Mouse (Mus musculus) hindbrain, embryonic 14.5 days (tissue): ENCODE measurements at regions not wholly inside any gene's neighbourhood (a gene's known extent, or its start where the extent isn't known, plus 50 kb on each side); places are given as distances from the start of the nearest gene placed in this dataset.

Experiments used
- ATAC-seq: fragments of 200-750 bp; cut with Nextera tagmentation; 2 replicates; pipeline ENCODE4 v1.8.0; 2017; ENCODE audit warnings: moderate number of reproducible peaks, mild to moderate bottlenecking, moderate TSS enrichment, moderate library complexity; ENCODE audit not compliant: low FRiP score
- DNase-seq: peaks from one replicate; pipeline ENCODE4 v3.0.0-alpha.2; 2015; ENCODE audit warnings: low spot score
- H3K27ac ChIP-seq: fragments of 300-500 bp; sonication (generic); 2 replicates; pipeline ENCODE4 v1.5.1; 2014; ENCODE audit warnings: mild to moderate bottlenecking, moderate library complexity
- H3K27me3 ChIP-seq: fragments of 300-500 bp; sonication (generic); 2 replicates; pipeline ENCODE4 v1.6.1; 2014; ENCODE audit warnings: mild to moderate bottlenecking, low read length, mixed read lengths; ENCODE audit not compliant: control insufficient read depth, insufficient read depth
- H3K36me3 ChIP-seq: fragments of 300-500 bp; sonication (generic); replicated peaks from 2 replicates; pipeline ENCODE4 v1.6.1; 2014; ENCODE audit not compliant: control insufficient read depth, insufficient read depth
- H3K4me1 ChIP-seq: fragments of 300-500 bp; sonication (generic); replicated peaks from 2 replicates; pipeline ENCODE4 v1.6.1; 2014; ENCODE audit warnings: antibody characterized with exemption, low read length, mixed read lengths; ENCODE audit not compliant: control insufficient read depth, insufficient read depth
- H3K4me2 ChIP-seq: fragments of 300-500 bp; sonication (generic); replicated peaks from 2 replicates; pipeline ENCODE4 v1.6.1; 2014; ENCODE audit warnings: mild to moderate bottlenecking, moderate library complexity
- H3K4me3 ChIP-seq: fragments of 300-500 bp; sonication (generic); replicated peaks from 2 replicates; pipeline ENCODE4 v1.5.1; 2014; ENCODE audit warnings: mild to moderate bottlenecking, low read length
- H3K9ac ChIP-seq: fragments of 300-500 bp; sonication (generic); 2 replicates; pipeline ENCODE4 v1.6.1; 2014
- H3K9me3 ChIP-seq: fragments of 300-500 bp; sonication (generic); 2 replicates; pipeline ENCODE4 v1.6.1; 2016; ENCODE audit warnings: low read length; ENCODE audit not compliant: control insufficient read depth
- WGBS: fragments of 180-500 bp; shearing (Covaris S2); extraction: QIAGEN DNeasy Blood & Tissue Kit; methylation state at CpG from one replicate; pipeline ENCODE4 v1.1.7; 2014; 5-methylcytosine and 5-hydroxymethylcytosine counted together

GRCm38 (mm10) chr13:112044372-112044771 is 235.6 kb upstream of the Map3k1 start:
- H3K27me3 ChIP-seq = no peaks in the 10 kb centered on the region
- no peak overlapping the region for H3K4me3 ChIP-seq
- H3K9me3 ChIP-seq = no peaks in the 10 kb centered on the region
- no peak overlapping the region for H3K9ac ChIP-seq
- no peaks in the 10 kb centered on the region for H3K4me1 ChIP-seq
- WGBS = 82% methylated on average over 5 of the region's 5 CpGs
- H3K27ac ChIP-seq = no peak overlapping the region
- ATAC-seq (no peak), DNase-seq (no peak)
- no peak overlapping the region for H3K4me2 ChIP-seq
- H3K36me3 ChIP-seq = no peaks in the 10 kb centered on the region

DNA sequence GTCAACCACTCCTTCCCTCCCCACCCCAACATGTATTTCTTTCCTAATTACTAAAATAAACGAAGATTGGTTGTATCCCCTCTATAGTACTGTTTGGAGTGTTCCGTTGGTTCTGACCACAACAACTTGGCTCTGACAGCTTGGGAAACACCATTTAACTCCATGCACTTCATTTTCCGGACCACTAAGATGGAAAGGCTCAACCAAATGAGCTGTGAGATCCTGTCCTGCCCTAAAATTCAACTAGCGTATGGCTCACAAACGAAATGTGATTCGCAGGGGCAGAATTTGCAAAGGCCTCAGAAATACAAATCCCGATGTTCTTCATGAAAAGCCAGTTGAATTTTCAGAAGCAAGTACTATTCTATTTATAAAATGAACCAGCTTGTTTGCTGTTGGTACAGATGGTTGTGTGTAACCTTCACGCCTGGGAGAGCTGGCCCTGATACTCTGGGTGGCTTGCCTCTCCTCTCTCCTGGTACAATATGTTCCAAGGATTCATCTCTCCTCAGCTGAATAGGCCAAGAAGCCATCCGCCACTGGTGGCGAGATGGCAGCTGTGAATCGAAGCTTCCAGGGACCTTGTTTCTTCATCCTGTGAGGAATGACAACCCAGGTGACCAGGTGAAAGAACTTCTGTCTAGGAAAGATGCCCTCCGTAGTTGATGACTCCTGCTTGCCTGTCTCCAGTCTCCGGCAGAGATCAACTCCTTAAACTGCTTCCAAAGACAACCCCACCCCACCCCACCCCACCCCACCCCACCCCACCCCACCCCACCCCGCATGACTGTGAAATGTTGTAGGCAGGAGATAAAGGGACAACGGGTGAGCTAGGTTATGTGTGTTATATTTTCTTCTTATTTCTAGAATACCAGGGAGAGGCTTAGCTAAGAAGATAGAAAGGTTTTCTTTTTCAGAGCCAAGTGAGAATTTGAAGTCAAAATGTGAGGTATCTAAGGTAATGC is 237.7 kb upstream of the Map3k1 start:
- WGBS = 92% methylated on average over 15 of the region's 15 CpGs
- Histone ChIP-seq H3K27me3 (no peaks in the 10 kb centered on the region), H3K9ac (no peak overlapping the region), H3K4me2 (no peak overlapping the region), H3K9me3 (no peaks in the 10 kb centered on the region), H3K4me3 (no peak overlapping the region), H3K36me3 (no peaks in the 10 kb centered on the region), H3K4me1 (no peaks in the 10 kb centered on the region), H3K27ac (no peak overlapping the region)
- no peak for ATAC-seq
- DNase-seq = no peak

- 74% methylated on average over 3 of the region's 3 CpGs for WGBS
- no peaks in the 10 kb centered on the region for H3K27me3 ChIP-seq
- ATAC-seq = no peak
- H3K4me3 ChIP-seq = no peak overlapping the region
- no peak for DNase-seq
- no peaks in the 10 kb centered on the region for H3K9me3 ChIP-seq
- H3K9ac ChIP-seq = no peak overlapping the region
- H3K36me3 ChIP-seq = no peaks in the 10 kb centered on the region
- no peak overlapping the region for H3K4me2 ChIP-seq
- no peak overlapping the region for H3K27ac ChIP-seq
- H3K4me1 ChIP-seq = no peaks in the 10 kb centered on the region
Measured at GRCm38 (mm10) chr13:112047408-112047807, 238.6 kb upstream of the Map3k1 start.

DNA sequence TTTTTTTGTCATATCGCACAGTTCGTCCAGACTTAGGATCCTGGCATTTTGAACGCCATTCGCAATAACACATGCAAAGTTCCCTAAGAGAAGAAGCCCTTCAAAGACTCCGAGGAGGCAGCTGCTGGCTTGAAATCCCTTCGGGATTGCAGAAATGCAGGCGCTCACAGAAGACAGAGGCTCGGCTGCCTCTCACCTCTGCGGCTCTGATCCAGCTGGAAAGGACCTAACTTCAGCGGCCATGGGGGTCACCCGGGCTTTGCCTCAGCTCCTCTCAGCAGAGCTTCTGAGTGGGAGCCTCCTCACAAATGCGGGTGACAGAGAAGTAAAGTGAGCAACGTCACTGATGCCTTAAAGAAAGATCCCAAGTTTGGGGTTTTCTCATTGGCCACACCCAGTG is 239.1 kb upstream of the Map3k1 start:
- ATAC-seq = no peak
- WGBS = 74% methylated on average over 13 of the region's 13 CpGs

DNA sequence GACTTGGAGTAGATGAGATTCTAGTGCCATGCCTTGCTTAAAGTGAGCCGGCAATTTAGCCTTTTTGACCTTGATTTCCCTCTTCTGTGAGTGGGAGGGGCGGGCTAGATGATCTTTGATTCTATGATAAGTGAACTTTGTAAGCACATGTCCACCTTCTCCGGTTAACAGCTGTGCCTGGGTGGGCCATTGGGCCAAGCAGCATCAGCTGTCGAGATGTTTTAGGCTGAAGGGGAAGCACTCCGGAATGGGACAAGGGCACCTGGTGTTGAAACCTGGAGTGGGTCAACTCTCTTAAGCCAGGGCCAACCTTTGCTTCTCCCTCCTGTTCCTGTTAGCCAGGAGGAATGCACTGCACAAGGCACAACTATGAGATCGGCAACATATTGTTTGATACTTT is 239.5 kb upstream of the Map3k1 start:
- Histone ChIP-seq H3K27me3 (no peaks in the 10 kb centered on the region), H3K36me3 (no peaks in the 10 kb centered on the region), H3K27ac (no peak overlapping the region), H3K9ac (no peak overlapping the region), H3K4me3 (no peak overlapping the region), H3K4me1 (no peaks in the 10 kb centered on the region), H3K9me3 (no peaks in the 10 kb centered on the region), H3K4me2 (no peak overlapping the region)
- DNase-seq (no peak), ATAC-seq (no peak)
- 92% methylated on average over 6 of the region's 6 CpGs for WGBS

More for the DNA sequence above, 239.1 kb upstream of the Map3k1 start:
- DNase-seq = no peak
- H3K9ac ChIP-seq = no peak overlapping the region
- H3K36me3 ChIP-seq = no peaks in the 10 kb centered on the region
- no peaks in the 10 kb centered on the region for H3K4me1 ChIP-seq
- no peaks in the 10 kb centered on the region for H3K27me3 ChIP-seq
- H3K9me3 ChIP-seq = no peaks in the 10 kb centered on the region
- H3K27ac ChIP-seq = no peak overlapping the region
- H3K4me3 ChIP-seq = no peak overlapping the region
- H3K4me2 ChIP-seq = no peak overlapping the region

DNA sequence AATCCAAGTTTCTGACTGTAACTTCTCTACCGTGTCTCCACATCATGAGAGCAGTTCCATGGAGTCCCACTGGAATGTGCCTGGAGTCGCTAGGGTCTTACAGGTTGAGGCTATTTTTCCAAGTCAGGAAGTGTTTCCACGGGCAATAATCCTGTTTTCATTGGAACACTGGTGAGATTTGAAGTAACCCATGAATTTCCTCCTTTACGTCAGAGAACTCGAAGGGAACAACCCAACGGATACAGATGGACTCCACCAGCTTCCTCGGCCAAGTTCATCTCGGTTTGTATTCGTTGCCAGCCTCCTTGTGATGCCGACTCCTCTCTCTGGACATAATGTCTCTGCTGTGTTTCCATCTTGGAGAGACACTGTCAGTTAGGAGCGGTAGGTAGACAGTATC is 237.4 kb upstream of the Ankrd55 start:
- no peaks in the 10 kb centered on the region for H3K9me3 ChIP-seq
- ATAC-seq = no peak
- no peak for DNase-seq
- H3K4me2 ChIP-seq = no peak overlapping the region
- no peaks in the 10 kb centered on the region for H3K36me3 ChIP-seq
- WGBS = 88% methylated on average over 11 of the region's 11 CpGs
- H3K4me3 ChIP-seq = no peak overlapping the region
- H3K27ac ChIP-seq = no peak overlapping the region
- H3K9ac ChIP-seq = no peak overlapping the region
- H3K4me1 ChIP-seq = no peaks in the 10 kb centered on the region
- no peaks in the 10 kb centered on the region for H3K27me3 ChIP-seq

DNA sequence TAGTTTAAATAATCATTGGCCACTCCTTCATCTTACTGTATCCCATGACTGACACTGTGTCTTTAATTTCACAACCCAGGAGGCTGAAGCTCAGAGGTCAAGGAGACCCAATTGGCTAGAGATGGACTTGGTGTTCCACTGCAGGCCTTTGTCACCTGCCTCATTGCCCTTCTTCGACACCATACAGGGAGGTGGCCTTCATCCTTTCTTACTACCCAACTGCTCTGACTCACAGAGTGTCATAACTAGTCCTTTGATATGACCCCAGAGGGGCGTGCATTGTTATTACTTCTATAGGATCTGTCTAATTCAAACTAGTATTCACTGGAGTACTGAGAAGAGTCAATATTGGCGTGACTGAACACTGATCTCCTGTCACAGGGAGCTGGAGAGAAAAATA is 236.2 kb upstream of the Ankrd55 start:
- Histone ChIP-seq H3K4me1 (no peaks in the 10 kb centered on the region), H3K36me3 (no peaks in the 10 kb centered on the region), H3K4me3 (no peak overlapping the region), H3K9ac (no peak overlapping the region), H3K9me3 (no peaks in the 10 kb centered on the region), H3K27ac (no peak overlapping the region), H3K4me2 (no peak overlapping the region), H3K27me3 (no peaks in the 10 kb centered on the region)
- DNase-seq (no peak), ATAC-seq (no peak)
- 83% methylated on average over 3 of the region's 3 CpGs for WGBS

DNA sequence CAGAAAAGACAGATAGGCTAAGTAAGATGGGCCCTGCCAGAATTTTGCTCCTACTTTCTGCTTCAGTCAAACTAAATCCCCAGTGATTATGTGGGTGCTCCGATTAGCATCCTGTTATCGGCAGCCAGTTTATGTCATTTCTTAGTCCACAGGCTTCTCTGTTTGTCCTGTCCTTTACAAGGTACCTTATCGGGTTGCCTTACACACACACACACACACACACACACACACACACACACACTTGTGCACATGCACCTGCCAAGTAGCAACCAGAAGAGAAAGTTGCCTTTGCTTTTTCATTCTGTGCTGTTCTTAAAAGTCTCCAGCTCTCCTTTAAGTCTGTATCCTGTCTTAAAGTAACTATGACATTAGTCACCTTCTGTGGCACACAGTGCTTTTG is 235.8 kb upstream of the Ankrd55 start:
- Histone ChIP-seq H3K36me3 (no peaks in the 10 kb centered on the region), H3K4me1 (no peaks in the 10 kb centered on the region)
- 90% methylated on average over 3 of the region's 3 CpGs for WGBS

GRCm38 (mm10) chr13:112054879-112055371 is 233.3 kb upstream of the Ankrd55 start:
- no peak overlapping the region for H3K9ac ChIP-seq
- no peak for ATAC-seq
- 83% methylated on average over 6 of the region's 6 CpGs for WGBS

More for the DNA sequence above, 235.8 kb upstream of the Ankrd55 start:
- ATAC-seq (no peak), DNase-seq (no peak)
- Histone ChIP-seq H3K27ac (no peak overlapping the region), H3K4me3 (no peak overlapping the region), H3K9ac (no peak overlapping the region), H3K4me2 (no peak overlapping the region), H3K27me3 (no peaks in the 10 kb centered on the region), H3K9me3 (no peaks in the 10 kb centered on the region)

More at GRCm38 (mm10) chr13:112054879-112055371, 233.3 kb upstream of the Ankrd55 start:
- H3K4me1 ChIP-seq = no peaks in the 10 kb centered on the region
- H3K27ac ChIP-seq = no peak overlapping the region
- DNase-seq = no peak
- H3K4me3 ChIP-seq = no peak overlapping the region
- H3K4me2 ChIP-seq = no peak overlapping the region
- no peaks in the 10 kb centered on the region for H3K27me3 ChIP-seq
- no peaks in the 10 kb centered on the region for H3K9me3 ChIP-seq
- no peaks in the 10 kb centered on the region for H3K36me3 ChIP-seq
